Mouse (Mus musculus): ENCODE results near the gene Cd2. TPM values are rescaled to one million over a fixed set of nuclear protein-coding genes. Genes with fewer than 3 reads are reported as not detected.

The Cd2 gene
- polyA plus RNA-seq, 1 experiment from 2014 or later, result 0.35 TPM

DNA sequence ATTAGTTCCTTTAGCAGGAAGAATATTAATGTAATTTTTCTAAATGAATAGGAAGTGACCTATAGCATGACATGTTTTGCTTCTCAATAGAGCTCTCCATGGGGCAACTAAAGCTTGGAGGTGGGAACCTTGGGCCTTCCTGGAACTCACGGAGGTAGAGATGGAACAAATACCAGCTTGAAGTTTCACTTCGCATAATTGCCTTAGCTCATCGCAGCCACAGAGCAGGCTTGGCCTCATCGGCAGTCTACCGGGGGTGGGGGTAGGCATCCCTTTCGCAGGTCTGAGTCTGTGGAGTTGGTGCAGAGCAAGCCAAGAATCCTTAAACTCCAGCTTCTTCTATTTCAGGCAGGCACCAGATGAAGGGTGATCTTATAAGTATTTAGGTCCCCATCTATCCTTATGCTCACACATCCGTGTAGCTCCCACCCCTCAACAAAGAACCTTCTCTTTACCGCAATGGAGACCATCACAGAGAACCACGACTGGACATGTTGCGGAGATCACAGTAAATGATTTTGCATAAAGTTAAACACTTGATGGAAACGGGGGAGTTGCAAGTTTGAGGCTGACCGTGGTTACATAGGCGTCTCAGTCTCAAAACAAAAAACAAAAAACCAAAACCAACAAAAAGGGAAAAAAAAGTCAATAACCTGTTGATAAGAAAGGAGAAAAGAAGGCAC, 58.7 kb downstream of the Cd2 start:
- H3K27ac ChIP-seq, result no peak overlapping the region
- DNase-seq (ENCODE audit: low spot score), result no peak
- 85% methylated on average over 13 of the region's 13 CpGs for WGBS
- H3K27me3 ChIP-seq (ENCODE audit: insufficient read depth, poor library complexity, severe bottlenecking), result no peaks in the 10 kb centered on the region
- H3K4me3 ChIP-seq, result no peak overlapping the region
- H3K36me3 ChIP-seq, result no peaks in the 10 kb centered on the region
- H3K9me3 ChIP-seq, result no peaks in the 10 kb centered on the region
- H3K4me1 ChIP-seq (replicated peaks), result peaks cover 27% of the 10 kb centered on the region

DNA sequence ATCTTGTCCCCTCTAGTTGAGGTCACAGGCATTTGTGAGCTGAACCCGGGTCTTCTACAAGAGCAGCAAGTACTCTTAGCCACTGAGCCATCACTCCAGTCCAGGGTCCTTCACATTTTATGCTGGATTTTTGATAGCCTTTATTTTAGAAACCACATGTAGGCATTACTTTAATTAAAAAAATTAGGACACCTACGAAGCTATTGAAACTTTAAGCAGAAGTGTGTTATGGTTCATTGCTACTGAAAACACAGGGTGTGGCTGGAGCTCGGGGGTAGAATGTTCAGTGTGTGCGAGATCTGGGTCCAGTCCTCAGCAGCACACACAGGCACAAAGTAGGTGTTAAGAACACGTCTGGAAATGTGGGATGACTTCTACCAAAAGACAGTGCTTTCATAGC, 59.7 kb downstream of the Cd2 start:
- 72% methylated on average over 5 of the region's 5 CpGs for WGBS
- H3K4me3 ChIP-seq, result no peak overlapping the region
- H3K9me3 ChIP-seq, result no peaks in the 10 kb centered on the region
- no peak overlapping the region for H3K27ac ChIP-seq
- H3K27me3 ChIP-seq (ENCODE audit: insufficient read depth, poor library complexity, severe bottlenecking), result no peaks in the 10 kb centered on the region
- H3K4me1 ChIP-seq (replicated peaks), result peaks cover 27% of the 10 kb centered on the region
- H3K36me3 ChIP-seq, result no peaks in the 10 kb centered on the region
- no peak for DNase-seq (ENCODE audit: low spot score)

Other genes starting within 250 kb of the Cd2 start
- 2.0 and 2.1 TPM in 2 replicates for gene Ptgfrn, start 177.7 kb downstream of the Cd2 start, polyA plus RNA-seq (2016; fragmentation: Nextera tagmentation; extraction: Ambion mirVana)
- gene Igsf3, start 89.1 kb upstream of the Cd2 start, polyA plus RNA-seq (2016; fragmentation: Nextera tagmentation; extraction: Ambion mirVana), result 29.9 and 37.4 TPM in 2 replicates

Data from hindbrain, embryonic 10.5 days (tissue).